Mouse (Mus musculus) hematopoietic stem cell, adult 5-6 weeks (primary cell): ENCODE measurements around the gene Tmem56. TPM values are rescaled to one million over a fixed set of nuclear protein-coding genes. Genes with fewer than 3 reads are reported as not detected.
A peak's percentile ranks its signal among the peaks of the same experiment; 100 is the strongest.

Source experiments
- ATAC-seq, 2 experiments: fragments of 125-278 bp in 1 of 2; replicated peaks in 1 of 2; 2 replicates each; pipeline ENCODE4 v1.8.0; 2016 to 2017; ENCODE audit warnings: inconsistent platforms in 2 of 2, mild to moderate bottlenecking in 2 of 2, moderate number of reproducible peaks in 2 of 2, low read depth in 1 of 2, moderate TSS enrichment in 1 of 2; ENCODE audit not compliant: low FRiP score in 2 of 2, poor library complexity in 2 of 2, severe bottlenecking in 2 of 2, insufficient read depth in 1 of 2, low TSS enrichment in 1 of 2
- total RNA-seq: library from RNA; stranded (forward); fragments of 172-1452, 232-1000 nt; gene quantifications from 2 replicates; pipeline ENCODE4 v1.2.3, GENCODE M21; 2017

Tmem56 gene
- total RNA-seq, 1 experiment from 2014 or later = 6.1 TPM

- ATAC-seq = no peak
Measured at GRCm38 (mm10) chr3:121202638-121203037, 80.3 kb downstream of the Tmem56 start.

DNA sequence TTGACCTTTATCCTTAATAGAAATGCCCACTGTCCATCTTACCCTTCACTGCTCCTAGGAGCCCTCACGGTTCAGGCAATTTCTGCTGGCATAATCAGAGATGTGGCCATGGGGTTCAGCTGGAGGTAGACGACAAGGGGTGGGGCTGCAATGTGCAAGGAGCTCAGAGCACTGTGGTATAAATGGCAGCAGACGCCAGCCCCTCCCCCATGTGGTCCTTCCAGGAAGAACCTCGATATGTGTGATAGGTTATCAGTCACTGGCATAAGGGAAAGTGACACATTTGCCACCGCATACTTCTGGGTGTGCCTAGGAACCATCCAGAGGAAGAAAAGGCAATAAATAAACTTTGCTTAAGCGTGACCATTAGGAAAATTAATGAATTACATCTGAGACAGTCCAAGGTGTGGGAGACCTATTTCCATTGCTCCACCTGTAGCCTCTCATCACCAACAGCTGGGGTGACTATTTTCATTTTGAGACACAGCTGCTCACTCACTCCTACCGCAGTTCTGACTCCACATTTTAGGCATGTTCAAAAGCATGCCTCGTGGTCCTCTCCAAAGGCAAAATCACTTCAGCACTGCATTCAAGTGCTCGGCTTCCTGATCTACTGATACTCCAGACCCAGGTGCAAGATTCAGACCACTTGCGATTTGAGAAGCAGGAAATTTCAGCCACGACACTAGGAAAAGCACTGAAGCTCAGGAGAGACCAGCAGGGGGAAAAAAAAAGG, 81.7 kb downstream of the Tmem56 start:
- peak; percentile 73 to 89 for ATAC-seq

DNA sequence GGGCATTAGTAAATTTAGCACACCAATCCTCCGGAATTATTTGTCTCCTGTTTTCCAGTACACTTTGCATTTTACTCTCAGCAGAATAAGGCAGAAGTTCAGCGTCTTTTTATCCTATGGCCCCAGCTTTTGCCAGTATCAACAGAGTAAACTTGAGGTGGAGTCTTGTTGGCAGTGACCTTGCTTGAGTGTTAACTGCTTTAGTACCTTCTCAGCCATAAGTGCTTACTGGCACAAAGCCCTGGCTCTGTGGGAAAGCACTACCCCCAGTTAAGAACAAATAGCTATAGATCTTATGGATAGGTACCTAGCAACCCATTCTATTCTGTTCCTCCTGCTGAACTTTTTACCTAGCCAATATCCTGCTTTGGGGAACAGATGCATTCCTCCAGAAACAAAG, 93.7 kb downstream of the Tmem56 start:
- ATAC-seq = no peak

DNA sequence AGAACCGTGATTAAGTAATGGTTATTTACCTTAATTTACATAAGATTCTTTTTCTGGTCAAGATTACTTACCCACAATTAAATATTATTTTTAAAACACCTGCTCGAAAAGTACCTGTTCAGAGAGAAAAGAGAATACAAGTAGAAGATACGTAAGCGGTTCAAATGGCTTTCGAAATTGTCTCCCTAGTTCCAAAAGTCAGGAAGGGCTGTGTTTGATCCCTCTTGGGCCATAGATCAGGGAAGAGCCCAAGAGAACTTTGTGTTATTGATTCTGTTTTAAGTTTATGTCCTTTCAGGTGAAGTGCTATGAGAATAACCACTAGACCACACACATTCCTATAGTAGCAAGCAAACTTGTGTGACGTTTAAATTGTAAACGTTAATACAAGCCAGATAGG, 95.4 kb downstream of the Tmem56 start:
- ATAC-seq = no peak

DNA sequence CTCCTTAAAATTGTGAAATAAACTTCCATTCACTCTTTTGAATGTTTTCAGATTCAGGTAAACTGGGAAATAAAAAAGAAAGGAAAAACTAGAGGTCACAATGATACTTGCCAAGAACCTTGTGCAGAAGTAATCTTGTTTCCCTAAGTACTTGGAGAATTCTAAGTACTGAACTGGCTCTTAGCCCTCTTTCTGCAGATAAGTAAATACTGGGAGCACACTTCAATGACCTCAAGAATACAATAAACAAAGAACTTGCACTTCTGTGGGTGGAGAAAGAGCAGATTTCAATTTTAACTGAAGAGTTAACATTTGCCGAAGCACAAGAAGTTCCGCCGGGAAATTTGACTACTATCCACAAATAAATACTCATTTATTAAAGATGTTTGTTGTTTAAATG, 96.0 kb downstream of the Tmem56 start:
- ATAC-seq = no peak

DNA sequence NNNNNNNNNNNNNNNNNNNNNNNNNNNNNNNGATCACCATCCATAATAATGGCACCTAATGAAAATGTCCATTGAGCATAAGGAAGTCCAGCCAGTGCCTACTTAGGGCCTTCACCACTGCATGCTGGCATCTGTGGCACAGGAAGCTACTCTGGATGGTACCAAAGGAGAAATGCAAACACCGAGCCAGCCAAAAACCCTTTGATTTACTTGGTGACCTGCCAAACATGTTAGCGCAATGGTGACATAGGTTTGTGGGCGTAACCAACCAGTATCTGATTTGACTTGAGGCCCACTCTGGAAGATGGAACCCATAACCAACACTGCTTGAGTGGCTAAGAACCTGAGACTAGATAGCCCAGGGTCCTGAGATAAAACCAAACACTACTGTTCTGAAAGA, 97.7 kb downstream of the Tmem56 start:
- ATAC-seq = no peak

DNA sequence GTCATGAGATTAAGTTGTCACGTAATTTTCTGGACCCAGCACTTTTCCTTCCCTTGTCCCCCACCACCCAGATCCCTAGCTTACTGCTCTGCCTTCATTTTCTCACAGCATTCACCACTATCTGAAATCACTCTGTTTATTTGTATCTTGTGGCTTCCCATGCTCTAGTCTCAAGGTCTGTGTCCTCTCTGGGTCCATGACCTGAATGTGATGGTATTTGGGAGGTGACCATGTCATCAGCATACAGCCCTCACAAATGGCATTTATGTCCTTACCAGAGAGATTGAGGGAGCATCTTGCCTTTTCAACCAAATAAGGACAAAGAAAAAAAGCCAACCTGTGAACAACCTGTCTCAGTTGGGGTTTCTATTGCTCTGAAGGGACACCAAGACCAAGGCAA, 106.9 kb downstream of the Tmem56 start:
- no peak for ATAC-seq

GRCm38 (mm10) chr3:121174248-121174945, 108.5 kb downstream of the Tmem56 start:
- no peak for ATAC-seq

DNA sequence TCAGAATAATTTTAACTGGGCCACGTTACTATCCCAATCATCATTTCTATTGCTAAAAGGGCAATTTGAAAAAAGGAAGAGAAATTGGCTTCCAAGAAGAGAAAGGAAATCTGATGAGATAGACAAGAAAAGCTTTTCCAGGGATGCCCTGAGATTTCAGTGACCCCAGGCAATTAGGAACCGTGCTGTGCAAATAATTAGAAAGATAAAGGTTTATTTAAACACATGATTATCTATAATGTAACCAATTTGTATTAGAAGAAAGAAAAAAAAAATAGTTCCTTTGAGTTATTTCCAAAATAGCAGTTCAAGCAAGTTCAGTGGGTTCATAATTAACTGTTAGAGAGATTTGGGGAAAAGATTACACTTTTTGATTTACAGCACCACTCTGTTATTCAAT, 110.2 kb downstream of the Tmem56 start:
- ATAC-seq = no peak

- ATAC-seq = no peak
Measured at GRCm38 (mm10) chr3:121171872-121172265, 111.0 kb downstream of the Tmem56 start.

DNA sequence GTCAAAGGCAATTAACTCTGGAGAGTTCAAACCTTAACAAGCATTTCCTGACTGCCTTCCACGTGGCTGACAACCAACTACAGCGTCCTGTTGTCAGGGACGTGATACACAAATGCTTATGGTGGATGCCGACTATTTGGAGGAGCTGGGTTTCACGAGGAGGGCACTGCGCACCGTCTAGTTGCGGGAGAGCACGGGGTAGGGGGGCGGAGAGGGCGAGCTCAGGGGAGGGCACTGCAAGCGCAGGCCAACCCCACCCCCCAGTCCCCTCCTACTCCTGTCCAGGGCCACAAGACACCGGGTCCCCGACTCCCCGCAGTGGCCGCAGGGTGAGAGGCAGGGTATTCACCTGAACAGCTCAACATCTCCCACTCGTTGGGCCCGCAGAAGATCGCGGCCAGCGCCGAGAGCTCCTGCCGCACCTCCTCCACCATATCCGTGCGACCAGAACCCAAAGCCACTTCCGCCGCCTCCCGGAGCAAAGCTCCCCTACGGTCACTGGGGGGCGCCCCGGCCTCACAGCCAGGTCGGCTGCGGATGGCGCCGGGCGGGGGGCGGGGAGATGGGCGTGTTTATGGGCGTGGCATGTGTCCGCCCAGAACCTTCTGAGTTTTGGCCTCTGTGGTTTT, 111.5 kb downstream of the Tmem56 start, which contains the start of gene Rwdd3:
Rwdd3 (minus strand) TSS at position 453 of the 629 bp plus-strand sequence.
- peak; percentile 98 for ATAC-seq

DNA sequence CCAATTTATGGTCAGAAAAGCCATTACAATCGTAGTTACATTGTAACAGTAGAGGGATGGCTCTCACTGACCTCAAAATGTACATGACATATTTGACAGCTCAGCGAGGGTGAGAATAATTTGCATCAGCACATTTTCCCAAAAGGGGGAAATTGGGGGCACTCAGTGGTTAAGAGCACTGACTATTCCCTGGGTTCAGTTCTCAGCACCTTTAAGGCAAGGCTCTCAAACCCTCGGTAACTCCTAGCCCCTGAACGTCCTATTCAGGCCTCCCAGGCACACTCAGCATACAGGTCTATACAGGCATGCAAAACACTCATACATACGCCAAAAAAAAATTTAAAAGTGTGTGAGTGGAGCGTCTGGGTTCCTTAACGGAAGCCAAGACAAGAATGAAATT, 112.3 kb downstream of the Tmem56 start:
- ATAC-seq = no peak

- ATAC-seq = no peak
Measured at GRCm38 (mm10) chr3:121169092-121169942, 113.6 kb downstream of the Tmem56 start.

GRCm38 (mm10) chr3:121168581-121168980, 114.3 kb downstream of the Tmem56 start:
- no peak for ATAC-seq

DNA sequence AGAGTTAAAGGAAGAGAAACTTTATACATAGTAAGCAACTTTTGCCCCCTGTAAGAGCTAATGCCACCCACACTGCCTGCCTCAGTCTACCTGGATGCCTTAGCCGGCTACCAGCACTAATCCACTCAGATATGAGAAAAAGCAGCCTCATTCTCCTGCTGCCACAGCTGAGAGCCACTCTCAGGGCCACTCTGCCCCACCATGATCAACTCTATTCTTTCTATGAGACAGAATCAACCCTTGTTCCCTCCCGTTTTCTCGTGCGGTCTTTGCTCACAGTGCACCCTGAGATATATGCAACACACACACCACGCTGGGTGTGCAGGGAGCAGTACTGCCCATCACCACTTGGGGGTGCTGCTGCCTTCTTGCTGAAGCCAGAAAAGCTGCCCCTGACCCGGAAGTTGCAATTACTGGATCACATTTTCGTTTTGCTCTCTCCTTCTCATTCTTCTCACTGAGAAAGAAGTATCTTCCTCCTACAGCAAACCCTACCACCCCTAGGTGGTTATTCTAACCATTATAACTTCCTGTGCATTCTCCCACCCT, 119.6 kb downstream of the Tmem56 start:
- peak; percentile 46 to 68; a peak in 3 of 4 replicates for ATAC-seq

DNA sequence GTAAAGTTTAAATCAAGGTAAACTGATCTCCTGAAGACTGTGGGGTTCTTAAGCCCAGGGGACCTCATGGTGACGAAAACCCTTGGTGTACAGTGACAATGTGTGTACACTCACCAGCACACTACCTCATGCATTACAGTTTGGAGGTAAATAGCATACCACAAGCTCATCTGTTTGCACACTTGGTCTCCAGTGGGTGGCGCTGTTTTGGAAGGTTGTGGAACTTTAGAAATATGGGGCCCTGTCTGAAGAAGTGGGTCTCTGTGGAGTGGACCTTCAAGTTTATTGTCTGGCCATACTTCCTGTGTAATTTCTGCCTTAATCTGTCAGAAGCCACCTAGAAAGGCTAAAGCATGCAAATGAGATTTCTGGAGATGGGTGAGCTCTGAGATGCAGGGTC, 121.2 kb downstream of the Tmem56 start:
- ATAC-seq = 0 out of 4 replicates have a peak, but pooled peaks of 1 of the 2 experiments have one; percentile 30

GRCm38 (mm10) chr3:121160424-121160823, 122.5 kb downstream of the Tmem56 start:
- ATAC-seq = peak; percentile 34 to 43; a peak in 2 of 4 replicates
